Mouse (Mus musculus) embryo, embryonic 11 days (tissue): ENCODE data around the gene Zfp60.
"Not testable (repeated sequence)": the region's sequence is repeated elsewhere in the genome, so short reads cannot be mapped to it uniquely, and the experiment has no call there.

ENCODE experiments used
- DNase-seq: peaks from one replicate; pipeline ENCODE4 v3.0.0-alpha.2; 2015

Gene Zfp60

GRCm38 (mm10) chr7:27731281-27731883 lies at the start of gene Zfp60:
TSS of gene Zfp60 (plus strand) at chr7:27731389.
- DNase-seq: peak; percentile 93

- DNase-seq: no peak
Measured at GRCm38 (mm10) chr7:27683218-27683617, 48.0 kb upstream of the Zfp60 start.

- no peak for DNase-seq
Measured at GRCm38 (mm10) chr7:27685220-27685619, 46.0 kb upstream of the Zfp60 start.

- DNase-seq: peak; percentile 62
Measured at GRCm38 (mm10) chr7:27685681-27686080, 45.5 kb upstream of the Zfp60 start.

- no peak for DNase-seq
Measured at GRCm38 (mm10) chr7:27687043-27687442, 44.1 kb upstream of the Zfp60 start.

- DNase-seq: no peak
Measured at GRCm38 (mm10) chr7:27687836-27688235, 43.4 kb upstream of the Zfp60 start.

GRCm38 (mm10) chr7:27688246-27688788 lies 42.9 kb upstream of the Zfp60 start:
- peak; percentile 15 for DNase-seq

GRCm38 (mm10) chr7:27688815-27689612 lies 42.2 kb upstream of the Zfp60 start, which contains the start of gene Zfp607b:
TSS of gene Zfp607b (plus strand) at chr7:27689340.
- peak; percentile 94 for DNase-seq

GRCm38 (mm10) chr7:27691076-27691475 lies 40.1 kb upstream of the Zfp60 start:
- peak; percentile 52 for DNase-seq

GRCm38 (mm10) chr7:27696711-27697110 lies 34.5 kb upstream of the Zfp60 start:
- DNase-seq: no peak

- no peak for DNase-seq
Measured at GRCm38 (mm10) chr7:27710402-27710801, 20.8 kb upstream of the Zfp60 start.

GRCm38 (mm10) chr7:27721951-27722350 lies 9.2 kb upstream of the Zfp60 start:
- DNase-seq: no peak

- peak; percentile 79 for DNase-seq
Measured at GRCm38 (mm10) chr7:27725566-27726538, 5.3 kb upstream of the Zfp60 start.

GRCm38 (mm10) chr7:27727471-27727870 lies 3.7 kb upstream of the Zfp60 start:
- DNase-seq: no peak

- peak; percentile 44 for DNase-seq
Measured at GRCm38 (mm10) chr7:27731946-27732345, 757 bp downstream of the Zfp60 start.

- no peak for DNase-seq
Measured at GRCm38 (mm10) chr7:27732508-27732907, 1.3 kb downstream of the Zfp60 start.

GRCm38 (mm10) chr7:27735457-27735856 lies 4.3 kb downstream of the Zfp60 start:
- peak; percentile 28 for DNase-seq

- DNase-seq: peak; percentile 67
Measured at GRCm38 (mm10) chr7:27756351-27757047, 25.3 kb downstream of the Zfp60 start.

GRCm38 (mm10) chr7:27757048-27757375 lies 25.8 kb downstream of the Zfp60 start:
- no peak for DNase-seq

GRCm38 (mm10) chr7:27765176-27765886 lies 34.1 kb downstream of the Zfp60 start:
- DNase-seq: peak; percentile 37

GRCm38 (mm10) chr7:27789306-27789705 lies 58.1 kb downstream of the Zfp60 start:
- DNase-seq: no peak

GRCm38 (mm10) chr7:27793865-27794264 lies 62.7 kb downstream of the Zfp60 start:
- DNase-seq: not testable (repeated sequence)
